Mouse (Mus musculus): ENCODE data around the gene Slc9a3r2.

Gene Slc9a3r2

GRCm38 (mm10) chr17:24636781-24637481 lies 13.2 kb downstream of the Slc9a3r2 start:
- DNase-seq (ENCODE audit: inconsistent ontology term) = no peak

GRCm38 (mm10) chr17:24635694-24636093 lies 14.4 kb downstream of the Slc9a3r2 start:
- no peak for DNase-seq (ENCODE audit: inconsistent ontology term)

GRCm38 (mm10) chr17:24635024-24635423 lies 15.1 kb downstream of the Slc9a3r2 start:
- DNase-seq (ENCODE audit: inconsistent ontology term) = no peak

GRCm38 (mm10) chr17:24633831-24634230 lies 16.3 kb downstream of the Slc9a3r2 start:
- DNase-seq (ENCODE audit: inconsistent ontology term) = no peak

- peak; percentile 55 for DNase-seq (ENCODE audit: inconsistent ontology term)
Observed at GRCm38 (mm10) chr17:24632813-24633449, 17.2 kb downstream of the Slc9a3r2 start.

- DNase-seq (ENCODE audit: inconsistent ontology term) = peak; percentile 88
Observed at GRCm38 (mm10) chr17:24632167-24632812, 17.8 kb downstream of the Slc9a3r2 start, which contains the start of the genes Tsc2 and Nthl1. Gene Tsc2, minus strand, starts transcription at chr17:24632630. Gene Nthl1, plus strand, starts transcription at chr17:24632680.

GRCm38 (mm10) chr17:24630072-24630471 lies 20.1 kb downstream of the Slc9a3r2 start:
- no peak for DNase-seq (ENCODE audit: inconsistent ontology term)

- DNase-seq (ENCODE audit: inconsistent ontology term) = peak; percentile 68
Observed at GRCm38 (mm10) chr17:24628646-24629045, 21.5 kb downstream of the Slc9a3r2 start.

GRCm38 (mm10) chr17:24625472-24625871 lies 24.7 kb downstream of the Slc9a3r2 start:
- DNase-seq (ENCODE audit: inconsistent ontology term) = no peak

- DNase-seq (ENCODE audit: inconsistent ontology term) = peak; percentile 29
Observed at GRCm38 (mm10) chr17:24617561-24618194, 32.4 kb downstream of the Slc9a3r2 start.

- DNase-seq (ENCODE audit: inconsistent ontology term) = no peak
Observed at GRCm38 (mm10) chr17:24610711-24611110, 39.4 kb downstream of the Slc9a3r2 start.

GRCm38 (mm10) chr17:24608874-24609273 lies 41.3 kb downstream of the Slc9a3r2 start:
- no peak for DNase-seq (ENCODE audit: inconsistent ontology term)

GRCm38 (mm10) chr17:24608370-24608769 lies 41.8 kb downstream of the Slc9a3r2 start:
- no peak for DNase-seq (ENCODE audit: inconsistent ontology term)

- DNase-seq (ENCODE audit: inconsistent ontology term) = no peak
Observed at GRCm38 (mm10) chr17:24604557-24604956, 45.6 kb downstream of the Slc9a3r2 start.

GRCm38 (mm10) chr17:24603961-24604360 lies 46.2 kb downstream of the Slc9a3r2 start:
- no peak for DNase-seq (ENCODE audit: inconsistent ontology term)

GRCm38 (mm10) chr17:24600502-24600901 lies 49.6 kb downstream of the Slc9a3r2 start:
- no peak for DNase-seq (ENCODE audit: inconsistent ontology term)

- DNase-seq (ENCODE audit: inconsistent ontology term) = no peak
Observed at GRCm38 (mm10) chr17:24597989-24598388, 52.1 kb downstream of the Slc9a3r2 start.

GRCm38 (mm10) chr17:24596471-24597183 lies 53.5 kb downstream of the Slc9a3r2 start:
- DNase-seq (ENCODE audit: inconsistent ontology term) = no peak

GRCm38 (mm10) chr17:24596073-24596466 lies 54.1 kb downstream of the Slc9a3r2 start:
- no peak for DNase-seq (ENCODE audit: inconsistent ontology term)

- peak; percentile 28 for DNase-seq (ENCODE audit: inconsistent ontology term)
Observed at GRCm38 (mm10) chr17:24595126-24596072, 54.7 kb downstream of the Slc9a3r2 start.
